Mouse (Mus musculus) midbrain, postnatal 0 days (tissue): Measurements from ENCODE around the gene Gm45261. TPM values are rescaled to one million over a fixed set of nuclear protein-coding genes. Genes with fewer than 3 reads are reported as not detected.

ENCODE experiments used
- ATAC-seq: fragments of 200-750 bp; cut with Nextera tagmentation; 2 replicates; pipeline ENCODE4 v1.8.0; 2017; ENCODE audit warnings: moderate number of reproducible peaks, mild to moderate bottlenecking, moderate TSS enrichment, moderate library complexity; ENCODE audit not compliant: low FRiP score
- DNase-seq: peaks from one replicate; pipeline ENCODE4 v3.0.0-alpha.2; 2015; ENCODE audit warnings: low spot score
- H3K27ac ChIP-seq: fragments of 300-500 bp; sonication (generic); 2 replicates; pipeline ENCODE4 v1.5.1; 2014; ENCODE audit warnings: low read depth, mild to moderate bottlenecking, low read length, mixed read lengths
- H3K27me3 ChIP-seq: fragments of 300-500 bp; sonication (generic); 2 replicates; pipeline ENCODE4 v1.6.1; 2014; ENCODE audit warnings: low read length, control low read depth, mixed read lengths; ENCODE audit not compliant: insufficient read depth
- H3K36me3 ChIP-seq: fragments of 300-500 bp; sonication (generic); 2 replicates; pipeline ENCODE4 v1.6.1; 2014; ENCODE audit warnings: low read length, control low read depth, mixed read lengths; ENCODE audit not compliant: insufficient read depth
- H3K4me1 ChIP-seq: fragments of 300-500 bp; sonication (generic); 2 replicates; pipeline ENCODE4 v1.6.1; 2014; ENCODE audit warnings: mild to moderate bottlenecking, control low read depth, antibody characterized with exemption, low read length, mixed read lengths; ENCODE audit not compliant: insufficient read depth
- H3K4me2 ChIP-seq: fragments of 300-500 bp; sonication (generic); 2 replicates; pipeline ENCODE4 v1.6.1; 2014; ENCODE audit warnings: low read depth, mild to moderate bottlenecking, low read length, mixed read lengths; ENCODE audit not compliant: poor library complexity, severe bottlenecking
- H3K4me3 ChIP-seq: fragments of 300-500 bp; sonication (generic); 2 replicates; pipeline ENCODE4 v1.5.1; 2014; ENCODE audit warnings: low read depth, mild to moderate bottlenecking, low read length, moderate library complexity
- H3K9ac ChIP-seq: fragments of 300-500 bp; sonication (generic); replicated peaks from 2 replicates; pipeline ENCODE4 v1.6.1; 2014; ENCODE audit warnings: mild to moderate bottlenecking, low read length, moderate library complexity, mixed read lengths; ENCODE audit not compliant: poor library complexity, severe bottlenecking
- H3K9me3 ChIP-seq: fragments of 300-500 bp; sonication (generic); 2 replicates; pipeline ENCODE4 v1.6.1; 2016; ENCODE audit warnings: low read length, control low read depth
- CTCF ChIP-seq: IDR thresholded peaks from 2 replicates; pipeline ENCODE4 v1.5.1; 2016; ENCODE audit warnings: antibody characterized with exemption, mild to moderate bottlenecking
- WGBS: fragments of 180-500 bp; shearing (Covaris S2); extraction: QIAGEN DNeasy Blood & Tissue Kit; methylation state at CpG from one replicate; pipeline ENCODE4 v1.1.7; 2014; 5-methylcytosine and 5-hydroxymethylcytosine counted together
- polyA plus RNA-seq: library from polyadenylated mRNA; unstranded; fragments of >200 nt; fragmentation: Nextera tagmentation; extraction: Ambion mirVana; gene quantifications from 2 replicates; pipeline ENCODE4 v1.2.1, GENCODE M21; 2015
- total RNA-seq: library from RNA; depleted of rRNA; stranded (reverse); fragments of >200 nt; gene quantifications from 2 replicates; pipeline ENCODE4 v1.2.3, GENCODE M21; 2014

Gm45261 gene
- total and polyA plus RNA-seq, 2 experiments from 2014 or later: not detected

DNA sequence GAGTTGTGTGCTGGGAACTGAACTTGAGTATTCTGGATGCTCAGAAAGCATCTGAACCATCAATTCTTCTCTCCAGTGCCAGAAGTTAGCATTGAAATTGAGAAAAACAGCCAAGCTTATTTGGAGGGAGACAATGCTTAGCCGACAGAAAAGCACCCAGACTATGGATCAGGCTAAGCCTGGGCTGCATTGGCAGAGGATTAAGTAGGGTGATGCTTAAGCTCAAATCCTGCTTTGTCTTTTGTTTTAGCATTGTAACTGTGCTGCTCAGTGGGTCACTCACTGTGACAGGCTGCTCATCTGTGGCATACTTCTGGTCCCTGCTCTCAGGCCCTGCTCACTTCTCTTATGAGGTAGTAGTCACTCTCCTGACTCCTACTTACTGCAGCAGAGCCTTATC, 36.6 kb downstream of the Gm45261 start:
- WGBS: 7% methylated on average over 1 of the region's 1 CpGs
- no peak overlapping the region for H3K27ac ChIP-seq

GRCm38 (mm10) chr1:80418321-80419045, 42.8 kb downstream of the Gm45261 start:
- no peak overlapping the region for H3K4me3 ChIP-seq
- DNase-seq: no peak
- H3K27me3 ChIP-seq: no peaks in the 10 kb centered on the region
- no peaks in the 10 kb centered on the region for H3K36me3 ChIP-seq
- 87% methylated on average over 12 of the region's 12 CpGs for WGBS
- H3K9ac ChIP-seq: no peak overlapping the region
- no peak for ATAC-seq
- H3K4me1 ChIP-seq: no peaks in the 10 kb centered on the region
- H3K4me2 ChIP-seq: no peak overlapping the region
- no peak for TF ChIP-seq CTCF
- no peak overlapping the region for H3K27ac ChIP-seq
- no peaks in the 10 kb centered on the region for H3K9me3 ChIP-seq

More for the DNA sequence above, 36.6 kb downstream of the Gm45261 start:
- DNase-seq: no peak
- no peaks in the 10 kb centered on the region for H3K27me3 ChIP-seq
- no peaks in the 10 kb centered on the region for H3K4me1 ChIP-seq
- no peak overlapping the region for H3K4me3 ChIP-seq
- H3K9me3 ChIP-seq: no peaks in the 10 kb centered on the region
- no peaks in the 10 kb centered on the region for H3K36me3 ChIP-seq
- TF ChIP-seq CTCF: no peak
- H3K4me2 ChIP-seq: no peak overlapping the region
- no peak overlapping the region for H3K9ac ChIP-seq
- ATAC-seq: no peak

GRCm38 (mm10) chr1:80416329-80416728, 44.9 kb downstream of the Gm45261 start:
- Histone ChIP-seq H3K4me2 (no peak overlapping the region), H3K36me3 (no peaks in the 10 kb centered on the region), H3K4me1 (no peaks in the 10 kb centered on the region), H3K4me3 (no peak overlapping the region), H3K9me3 (no peaks in the 10 kb centered on the region), H3K27me3 (no peaks in the 10 kb centered on the region), H3K9ac (no peak overlapping the region), H3K27ac (no peak overlapping the region)
- ATAC-seq (no peak), DNase-seq (no peak)
- WGBS: 65% methylated on average over 5 of the region's 5 CpGs
- no peak for TF ChIP-seq CTCF

DNA sequence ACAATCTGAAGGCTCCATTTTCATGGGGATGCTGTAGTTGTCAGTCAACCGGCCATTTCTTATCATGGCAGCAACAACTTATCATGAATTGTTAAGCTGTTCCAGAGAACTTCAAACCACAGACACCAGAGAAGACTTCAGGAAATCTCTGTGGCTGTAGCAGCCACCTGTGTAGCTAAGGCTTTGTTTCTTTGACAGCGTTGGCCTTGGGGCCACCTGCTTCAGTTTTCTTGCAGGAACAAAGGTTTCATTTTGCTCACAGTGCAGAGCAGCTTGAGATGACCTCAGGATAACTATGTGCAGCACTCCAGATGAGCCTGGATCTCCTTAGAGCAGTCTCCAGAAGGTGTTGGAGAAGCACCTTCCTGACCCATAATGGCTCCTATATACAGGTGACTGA, 48.7 kb downstream of the Gm45261 start:
- H3K36me3 ChIP-seq: no peaks in the 10 kb centered on the region
- H3K9me3 ChIP-seq: no peaks in the 10 kb centered on the region
- WGBS: 90% methylated on average over 2 of the region's 2 CpGs
- TF ChIP-seq CTCF: no peak
- H3K4me3 ChIP-seq: no peak overlapping the region
- no peak overlapping the region for H3K27ac ChIP-seq
- no peak for ATAC-seq
- DNase-seq: no peak
- no peak overlapping the region for H3K9ac ChIP-seq
- H3K4me1 ChIP-seq: no peaks in the 10 kb centered on the region
- H3K4me2 ChIP-seq: no peak overlapping the region
- no peaks in the 10 kb centered on the region for H3K27me3 ChIP-seq

DNA sequence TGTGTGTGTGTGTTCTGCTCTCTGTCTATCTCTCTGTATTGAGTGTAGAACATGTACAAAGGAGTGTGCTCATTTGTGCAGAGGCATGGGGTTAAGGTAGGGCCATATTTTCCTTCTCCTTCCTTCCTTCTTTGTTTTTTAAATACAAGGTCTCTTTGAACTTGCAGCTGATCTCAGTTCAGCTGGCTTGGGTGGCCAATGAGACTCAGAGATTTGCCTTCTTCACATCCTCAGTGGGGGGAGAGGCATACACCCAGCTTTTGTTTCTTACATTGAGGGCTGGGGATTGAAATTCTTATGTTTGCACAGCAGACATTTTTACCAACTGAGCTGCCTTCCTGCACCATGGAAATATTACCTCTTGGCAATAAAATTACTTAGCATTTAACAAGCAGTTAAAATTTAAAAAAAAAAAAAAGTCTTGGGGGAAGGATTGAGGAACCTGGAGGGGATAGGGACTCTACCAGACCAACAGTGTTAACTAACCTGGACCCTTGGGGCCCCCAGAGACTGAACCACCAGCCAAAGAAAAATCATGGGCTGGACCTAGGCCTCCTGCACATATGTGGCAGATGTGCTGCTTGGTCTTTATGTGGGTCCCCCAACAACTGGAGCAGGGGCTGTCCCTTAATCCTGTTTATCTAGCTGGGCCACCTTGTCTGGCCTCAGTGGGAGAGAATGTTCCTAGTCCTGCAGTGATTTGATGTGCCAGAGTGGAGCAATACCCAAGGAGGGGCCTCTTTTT, 50.8 kb downstream of the Gm45261 start:
- ATAC-seq (no peak), DNase-seq (no peak)
- TF ChIP-seq CTCF: no peak
- H3K36me3 ChIP-seq: no peaks in the 10 kb centered on the region
- H3K4me2 ChIP-seq: no peak overlapping the region
- no peak overlapping the region for H3K4me3 ChIP-seq
- H3K4me1 ChIP-seq: no peaks in the 10 kb centered on the region
- no peak overlapping the region for H3K27ac ChIP-seq
- no peak overlapping the region for H3K9ac ChIP-seq
- no peaks in the 10 kb centered on the region for H3K9me3 ChIP-seq
- no peaks in the 10 kb centered on the region for H3K27me3 ChIP-seq

- Histone ChIP-seq H3K36me3 (no peaks in the 10 kb centered on the region), H3K27ac (no peak overlapping the region), H3K9me3 (no peaks in the 10 kb centered on the region), H3K4me2 (no peak overlapping the region), H3K4me1 (no peaks in the 10 kb centered on the region), H3K27me3 (no peaks in the 10 kb centered on the region), H3K4me3 (no peak overlapping the region), H3K9ac (no peak overlapping the region)
- WGBS: 60% methylated on average over 6 of the region's 6 CpGs
- TF ChIP-seq CTCF: no peak
- no peak for ATAC-seq
- no peak for DNase-seq
These were observed 51.7 kb downstream of the Gm45261 start for GRCm38 (mm10) chr1:80409467-80410105.
